Mouse (Mus musculus) megakaryocyte progenitor cell, adult 5-6 weeks (primary cell): Measurements from ENCODE around the gene Cox6a1. TPM values are rescaled to one million over a fixed set of nuclear protein-coding genes. Genes with fewer than 3 reads are reported as not detected.
A peak's percentile ranks its signal among the peaks of the same experiment; 100 is the strongest.
"Not testable (repeated sequence)": the region's sequence is repeated elsewhere in the genome, so short reads cannot be mapped to it uniquely, and the experiment has no call there.

ENCODE experiments used
- ATAC-seq: replicated peaks from 2 replicates; pipeline ENCODE4 v1.8.0; 2016; ENCODE audit warnings: mild to moderate bottlenecking, moderate TSS enrichment, inconsistent platforms; ENCODE audit not compliant: poor library complexity
- total RNA-seq, 2 experiments: library from RNA; stranded (forward) in 1 of 2; stranded (reverse) in 1 of 2; fragments of 157-497, 149-512 nt in 1 of 2; fragments of 200-1000 nt in 1 of 2; gene quantifications; 2 replicates each; pipeline versions ENCODE4 v1.2.3 to v1.2.4; 2015 to 2017

Cox6a1 gene
- total RNA-seq (2015) (365 and 372 TPM in 2 replicates), total RNA-seq (2017) (67.5 and 102 TPM in 2 replicates)

DNA sequence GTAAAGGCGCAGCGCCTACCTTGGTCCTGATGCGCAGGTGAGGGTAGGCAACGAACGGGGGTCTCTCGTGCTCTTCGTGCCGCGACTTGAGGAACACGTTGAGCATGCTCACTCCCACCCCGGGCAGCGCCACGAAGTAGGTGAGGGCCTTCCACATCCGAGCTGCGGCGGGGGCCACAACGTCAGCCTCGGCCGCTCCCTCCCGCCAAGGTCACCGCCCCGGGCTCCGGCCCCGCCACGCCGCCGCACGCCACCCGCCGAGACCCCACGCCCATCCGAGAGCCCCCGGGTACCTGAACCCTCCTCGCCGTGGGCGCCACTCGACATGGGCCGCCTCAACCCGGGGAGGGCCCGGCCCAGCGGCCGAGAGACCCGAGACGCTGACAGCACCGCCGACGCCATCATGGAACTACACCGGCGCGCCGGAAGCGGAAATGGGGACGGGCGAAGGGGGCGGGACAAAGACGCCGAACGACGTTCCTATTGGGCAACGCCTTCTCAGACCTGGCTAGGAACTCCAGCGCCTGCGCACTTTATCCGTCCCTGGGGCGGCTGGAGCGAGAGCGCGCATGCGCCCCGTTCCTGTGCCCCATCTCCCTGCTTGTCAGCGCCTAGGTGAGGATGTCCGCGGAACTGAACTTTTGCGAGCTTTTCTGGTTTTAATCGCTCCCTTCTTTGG lies at the start of gene Cox6a1:
Gene Cox6a1 (minus strand): TSS at position 436 of the 679 bp plus-strand sequence.
- peak; percentile 89 for ATAC-seq

GRCm38 (mm10) chr5:115397839-115398780 lies 49.3 kb upstream of the Cox6a1 start:
- ATAC-seq: no peak

DNA sequence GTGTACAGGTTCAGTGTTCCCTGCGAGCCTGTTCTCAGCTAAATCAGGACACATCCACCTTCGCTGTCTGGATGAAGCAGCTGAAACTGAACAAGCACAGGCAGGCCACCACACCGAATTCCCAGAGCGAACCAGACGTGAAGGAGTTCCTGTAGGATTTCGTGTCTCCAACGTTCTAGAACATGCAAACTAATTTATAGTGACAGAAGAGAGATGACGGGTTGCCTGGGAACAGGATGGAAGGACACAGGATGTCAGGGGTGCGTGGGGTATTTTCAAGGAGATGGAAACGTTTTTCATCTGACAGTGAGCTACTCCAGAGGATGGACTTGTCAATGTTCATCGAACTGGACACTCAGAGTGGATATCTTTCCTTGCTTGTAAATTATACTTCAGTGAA lies 47.9 kb upstream of the Cox6a1 start:
- ATAC-seq: no peak

- ATAC-seq: no peak
Observed at GRCm38 (mm10) chr5:115394836-115395235, 46.1 kb upstream of the Cox6a1 start.

- no peak for ATAC-seq
Observed at GRCm38 (mm10) chr5:115394223-115394622, 45.4 kb upstream of the Cox6a1 start.

DNA sequence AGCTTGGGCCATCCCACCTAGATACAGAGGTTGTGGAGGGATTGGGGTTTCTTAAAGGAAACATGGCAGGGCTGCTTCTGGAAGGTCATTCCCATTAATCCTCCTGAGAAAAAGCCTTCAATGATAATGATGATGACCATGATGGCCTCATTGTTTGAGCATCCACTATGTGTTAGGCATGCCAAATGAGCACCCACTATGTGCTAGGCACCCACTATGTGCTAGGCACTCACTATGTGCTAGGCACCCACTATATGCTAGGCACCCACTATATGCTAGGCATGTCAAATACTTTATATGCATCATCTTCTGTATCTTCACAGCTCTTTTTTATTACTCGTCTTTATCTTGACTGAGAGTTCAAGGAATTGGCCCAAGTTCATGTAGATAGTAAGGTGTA lies 44.2 kb upstream of the Cox6a1 start:
- no peak for ATAC-seq

- ATAC-seq: no peak
Observed at GRCm38 (mm10) chr5:115391935-115392334, 43.2 kb upstream of the Cox6a1 start.

GRCm38 (mm10) chr5:115378882-115379281 lies 30.1 kb upstream of the Cox6a1 start:
- ATAC-seq: not testable (repeated sequence)

DNA sequence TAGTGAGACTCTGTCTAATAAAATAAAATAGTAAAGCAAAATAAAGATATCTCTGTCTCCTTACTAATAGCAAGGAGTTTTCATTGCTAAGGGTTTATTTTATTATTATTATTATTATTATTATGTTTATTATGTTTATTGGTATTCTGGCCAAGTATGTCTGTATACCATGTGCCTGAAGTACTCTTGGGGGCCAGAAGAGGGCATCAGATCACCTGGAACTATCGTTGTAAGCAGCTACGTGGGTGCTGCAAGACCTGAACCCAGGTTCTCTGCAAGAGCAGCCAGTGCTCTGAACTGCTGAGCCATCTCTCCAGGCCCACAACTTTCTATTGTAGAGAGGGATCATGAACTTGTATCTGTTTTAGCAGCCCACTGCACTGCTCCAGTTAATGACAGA lies 26.7 kb upstream of the Cox6a1 start:
- ATAC-seq: no peak

GRCm38 (mm10) chr5:115374204-115374820 lies 25.5 kb upstream of the Cox6a1 start:
- ATAC-seq: no peak

DNA sequence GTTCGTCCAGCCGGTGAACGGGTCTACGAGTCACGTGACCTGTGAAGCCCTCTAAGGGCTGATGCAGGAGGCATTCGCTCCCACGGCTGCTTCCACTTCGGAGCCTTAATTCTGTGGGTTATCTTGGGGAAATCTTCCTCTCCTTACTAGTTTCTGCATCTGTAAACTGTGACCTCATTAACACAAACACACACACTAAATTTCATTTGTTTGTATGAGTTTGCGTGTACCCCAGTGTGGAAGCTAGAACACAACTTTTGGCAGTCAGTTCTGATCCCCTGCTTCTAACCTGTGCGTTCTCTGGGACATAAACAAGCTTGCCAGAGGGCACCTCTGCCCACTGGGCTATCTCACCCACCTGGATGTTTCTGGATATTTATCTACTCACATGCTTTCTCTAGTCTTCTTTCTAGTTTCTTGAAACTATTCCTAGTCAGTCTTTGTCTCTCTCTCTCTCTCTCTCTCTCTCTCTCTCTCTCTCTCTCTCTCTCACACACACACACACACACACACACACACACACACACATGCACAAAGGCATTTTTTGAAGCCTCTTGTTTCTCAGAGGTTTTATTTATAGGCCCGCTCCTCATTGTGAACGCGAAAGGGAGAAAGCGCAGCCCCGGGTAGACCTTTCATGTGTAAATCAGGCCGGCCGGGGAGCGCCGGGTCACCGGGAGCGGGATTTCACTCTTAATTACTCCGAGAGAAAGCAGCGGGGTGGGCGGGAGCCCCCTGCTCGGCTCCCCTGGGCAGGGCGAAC lies 24.8 kb upstream of the Cox6a1 start:
- ATAC-seq: no peak

GRCm38 (mm10) chr5:115371736-115372135 lies 23.0 kb upstream of the Cox6a1 start:
- no peak for ATAC-seq

- no peak for ATAC-seq
Observed at GRCm38 (mm10) chr5:115364782-115365181, 16.0 kb upstream of the Cox6a1 start.

GRCm38 (mm10) chr5:115362819-115363714 lies 14.3 kb upstream of the Cox6a1 start:
- no peak for ATAC-seq

DNA sequence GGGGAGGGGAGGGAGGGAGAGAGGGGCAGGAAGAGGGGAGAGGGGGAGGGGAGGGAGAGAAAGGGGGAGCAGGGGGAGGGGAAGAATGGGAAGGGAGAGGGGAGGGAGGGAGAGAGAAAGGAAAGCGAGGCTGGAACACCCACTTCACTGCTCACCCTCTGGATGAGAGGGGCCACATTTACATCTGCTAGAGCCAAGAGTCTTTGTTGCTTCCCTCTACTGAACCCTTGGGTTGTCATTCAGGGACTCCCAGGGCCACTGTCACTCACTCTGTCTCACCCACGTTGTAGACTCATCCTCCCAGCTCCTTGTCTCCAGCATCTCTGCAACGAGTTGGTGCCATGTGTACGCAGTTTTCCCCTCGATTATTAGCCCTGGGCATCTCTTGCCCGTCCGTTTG lies 13.4 kb upstream of the Cox6a1 start:
- no peak for ATAC-seq

- ATAC-seq: no peak
Observed at GRCm38 (mm10) chr5:115359851-115360372, 11.1 kb upstream of the Cox6a1 start.

- no peak for ATAC-seq
Observed at GRCm38 (mm10) chr5:115359438-115359837, 10.7 kb upstream of the Cox6a1 start.

- ATAC-seq: peak; percentile 97
Observed at GRCm38 (mm10) chr5:115358872-115359271, 10.1 kb upstream of the Cox6a1 start.

GRCm38 (mm10) chr5:115355070-115355469 lies 6.3 kb upstream of the Cox6a1 start:
- ATAC-seq: no peak

DNA sequence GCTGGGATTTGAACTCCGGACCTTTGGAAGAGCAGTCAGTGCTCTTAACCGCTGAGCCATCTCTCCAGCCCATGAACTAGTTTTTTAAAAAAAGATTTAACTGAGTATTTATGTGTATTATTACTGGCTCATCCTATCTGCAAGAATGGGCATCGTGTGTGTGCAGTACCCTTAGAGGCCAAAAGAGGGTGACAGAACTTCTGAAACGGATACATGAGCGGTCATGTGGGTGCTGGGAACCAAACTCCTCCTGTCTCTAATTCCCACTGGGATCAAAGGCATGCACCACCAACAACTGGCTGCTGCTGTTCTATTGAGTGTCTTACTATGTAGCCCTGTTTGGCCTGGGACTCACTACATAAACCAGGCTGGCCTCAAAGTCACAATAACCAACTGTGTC lies 2.6 kb upstream of the Cox6a1 start:
- ATAC-seq: no peak
